Mouse (Mus musculus) cerebellum, adult 2 months (tissue): ENCODE results near the gene Srrm4.

ENCODE experiments used
- CTCF ChIP-seq: fragments of 200-500 bp; IDR thresholded peaks from 2 replicates; pipeline ENCODE4 v1.5.1; 2011; ENCODE audit warnings: low read depth, mild to moderate bottlenecking, control low read depth, low read length, moderate library complexity, borderline replicate concordance; ENCODE audit not compliant: insufficient read depth
- POLR2A ChIP-seq: fragments of 200-500 bp; IDR thresholded peaks from 2 replicates; pipeline ENCODE4 v1.6.1; 2011; ENCODE audit warnings: low read length, control low read depth, borderline replicate concordance; ENCODE audit not compliant: insufficient read depth

DNA sequence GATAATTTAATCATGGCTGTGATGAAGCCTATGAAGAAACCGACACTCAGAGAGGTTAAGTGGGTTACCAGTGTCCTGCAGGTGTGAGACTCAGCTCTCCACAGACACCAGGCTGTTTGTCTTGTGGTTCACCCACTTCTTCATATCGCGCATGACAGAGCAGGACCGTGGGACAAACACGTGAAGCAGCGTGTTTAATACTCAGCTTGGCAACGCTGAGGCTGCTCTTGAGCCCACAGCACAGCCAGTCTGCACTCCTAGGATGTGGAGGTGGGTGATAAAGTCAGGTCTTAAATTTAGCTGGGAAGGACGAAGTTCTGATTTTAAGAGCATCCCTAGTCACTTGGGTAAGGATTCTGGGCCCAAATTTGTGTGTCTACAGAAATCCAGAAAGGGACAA, 68.1 kb downstream of the Srrm4 start:
- TF ChIP-seq CTCF = no peak
- TF ChIP-seq POLR2A = no peak
